Mouse (Mus musculus) heart, postnatal 0 days (tissue): ENCODE measurements around the gene Defb36.

Experiments
- CTCF ChIP-seq: IDR thresholded peaks from 2 replicates; pipeline ENCODE4 v1.5.1; 2016; ENCODE audit warnings: antibody characterized with exemption, control low read depth, low read depth
- EP300 ChIP-seq: IDR thresholded peaks from 2 replicates; pipeline ENCODE4 v1.6.1; 2016; ENCODE audit warnings: antibody characterized with exemption, low read depth

- TF ChIP-seq CTCF (no peak), EP300 (no peak)
Observed at GRCm38 (mm10) chr2:152626774-152627591, 22.9 kb downstream of the Defb36 start, which contains the start of gene Rem1.
